Mouse (Mus musculus): ENCODE measurements at regions not wholly inside any gene's neighbourhood (a gene's known extent, or its start where the extent isn't known, plus 50 kb on each side); places are given as distances from the start of the nearest gene placed in this dataset.

DNA sequence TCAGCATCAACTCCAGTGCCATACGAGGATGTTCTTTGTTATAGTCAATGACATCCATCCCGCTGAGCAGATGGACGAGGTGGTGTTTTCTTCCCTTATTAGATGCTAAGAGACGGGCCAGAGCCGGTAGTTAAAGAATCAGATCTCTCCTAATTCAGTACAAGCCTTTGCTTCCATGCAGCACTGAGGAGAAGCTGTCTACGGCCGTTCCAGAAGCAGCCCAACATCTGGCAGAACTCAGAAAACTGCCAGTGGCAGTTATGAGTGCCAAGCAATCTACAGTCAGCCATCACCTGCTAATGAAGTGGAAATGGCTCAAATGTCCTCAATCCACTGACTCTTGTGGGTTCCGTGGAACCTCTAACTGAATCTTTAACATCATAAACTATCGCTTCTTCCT, 141.3 kb upstream of the Fam3c start:
- TF ChIP-seq CTCF (IDR thresholded peaks at IDR 0.05; ENCODE audit: control insufficient read depth, insufficient read depth, insufficient replicate concordance, low read depth, low read length) (no peak), POLR2A (IDR thresholded peaks at IDR 0.05; ENCODE audit: control insufficient read depth, low read depth, low read length) (no peak)

Measured in testis, adult 2 months (tissue).